32 mouse cellular contexts compared by ENCODE assay signal in the genomic region with DNA sequence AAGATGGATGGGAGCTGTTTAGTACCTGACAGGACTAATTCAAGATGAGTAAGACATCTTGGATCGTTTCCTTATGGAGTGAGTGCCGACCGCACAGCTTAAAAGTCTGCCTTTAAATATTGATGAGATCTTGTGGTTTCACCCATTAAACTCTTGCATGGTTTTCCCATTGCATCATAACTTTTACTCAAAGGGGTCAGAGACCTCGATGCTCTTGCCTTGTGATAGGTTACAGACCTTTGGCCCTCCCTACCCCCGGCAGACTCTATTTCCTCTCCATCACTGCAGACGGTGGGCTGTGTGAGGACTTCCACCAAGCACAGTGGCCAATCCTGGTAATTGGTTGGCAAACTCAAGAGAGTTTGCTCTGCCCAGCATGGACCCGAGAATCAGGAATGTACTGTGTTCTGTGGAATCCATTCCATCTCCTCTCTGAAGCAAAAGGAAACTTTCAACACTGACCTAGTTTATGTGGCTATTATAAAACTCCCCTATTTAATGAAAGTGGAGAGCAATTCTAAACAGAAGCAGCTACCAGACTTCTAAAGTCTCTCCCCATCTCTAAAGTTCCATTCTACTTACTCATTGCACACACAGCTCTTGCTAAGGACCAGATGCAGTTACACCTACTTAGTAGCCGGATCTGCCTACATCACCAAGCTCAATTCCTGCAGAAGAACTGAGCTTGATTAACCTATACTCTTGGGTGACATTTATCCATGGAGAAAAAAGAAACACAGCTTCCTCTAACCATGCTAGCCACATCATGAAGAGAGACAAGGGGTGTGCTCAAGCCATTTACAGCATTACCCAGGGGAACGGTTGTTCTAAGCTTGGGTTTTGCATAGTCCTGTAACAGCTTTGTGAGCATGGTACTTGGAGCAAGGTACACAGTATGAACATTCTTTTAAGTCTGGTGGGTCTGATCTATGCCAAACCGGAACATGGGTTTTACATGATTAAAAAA. TPM values are rescaled to one million over a fixed set of nuclear protein-coding genes. Genes with fewer than 3 reads are reported as not detected.
DNase-seq lines count a peak whose midpoint lies in the region; ATAC-seq and TF ChIP-seq lines count a peak whose summit lies in the region.
"Had no signal": no experiment of that assay in that cellular context is flagged by ENCODE, and none has a peak within 500 bp of the region (broad histone marks: within the 10 kb centered on the region; RNA-seq: fewer than 3 reads in every experiment).

No protein-coding gene starts in this region.

- DNase-seq in liver, postnatal 0 days = no peak
- DNase-seq in liver, embryonic 11.5 days (ENCODE audit: low spot score) = no peak
- peak; percentile 50 to 51 for DNase-seq in B cell, adult 2 months
- peak; percentile 91 for DNase-seq in Muller cell, postnatal 12 days (ENCODE audit: inconsistent ontology term)
- DNase-seq in splenic B cell, adult 2 months (ENCODE audit: low read depth, low spot score) = peak; percentile 76
- DNase-seq in kidney, postnatal 10 days = no peak
- DNase-seq: adrenal gland, postnatal 10 days; cerebellum, adult 8-10 months; cerebellum, postnatal 25 days; gastrocnemius, postnatal 25 days; heart, adult 18-20 months; heart, postnatal 36 days; kidney, adult 9 months; kidney, postnatal 14 days; lung, postnatal 36 days; right cerebral cortex, postnatal 4 days; thymus, adult 18-20 months; thymus, postnatal 25 days had no signal

- H3K4me1 ChIP-seq in liver, postnatal 0 days (ENCODE audit: insufficient read depth) = peaks cover 8% of the 10 kb centered on the region; the same call in 1 of the 2 replicates
- no peaks in the 10 kb centered on the region for H3K4me1 ChIP-seq in liver, embryonic 11.5 days (replicated peaks; ENCODE audit: control insufficient read depth, insufficient read depth, low read length)
- H3K4me1 ChIP-seq: embryonic facial prominence, embryonic 12.5 days; forebrain, embryonic 10.5 days; forebrain, embryonic 15.5 days; hindbrain, embryonic 13.5 days; neural tube, embryonic 12.5 days had no signal

- no peaks in the 10 kb centered on the region for H3K36me3 ChIP-seq in liver, postnatal 0 days (replicated peaks; ENCODE audit: insufficient read depth, low read length)
- no peaks in the 10 kb centered on the region for H3K36me3 ChIP-seq in liver, embryonic 11.5 days (ENCODE audit: control insufficient read depth, insufficient read depth, low read length)
- no peaks in the 10 kb centered on the region for H3K36me3 ChIP-seq in splenic B cell, adult 2 months (ENCODE audit: control insufficient read depth, insufficient read depth, low read length, poor library complexity, severe bottlenecking)
- H3K36me3 ChIP-seq: embryonic facial prominence, embryonic 12.5 days; forebrain, embryonic 10.5 days; forebrain, embryonic 15.5 days; hindbrain, embryonic 13.5 days; limb, embryonic 13.5 days; liver, embryonic 15.5 days; neural tube, embryonic 12.5 days had no signal

- H3K9me3 ChIP-seq in liver, postnatal 0 days (ENCODE audit: low read length) = no peaks in the 10 kb centered on the region
- H3K9me3 ChIP-seq in liver, embryonic 11.5 days (ENCODE audit: control insufficient read depth, low read length) = no peaks in the 10 kb centered on the region
- H3K9me3 ChIP-seq: embryonic facial prominence, embryonic 12.5 days; forebrain, embryonic 10.5 days; forebrain, embryonic 15.5 days; hindbrain, embryonic 13.5 days; limb, embryonic 13.5 days; liver, embryonic 15.5 days; neural tube, embryonic 12.5 days had no signal

- no peaks in the 10 kb centered on the region for H3K27me3 ChIP-seq in liver, postnatal 0 days (ENCODE audit: insufficient read depth, low read length)
- H3K27me3 ChIP-seq in liver, embryonic 11.5 days (replicated peaks; ENCODE audit: control insufficient read depth, insufficient read depth, low read length) = no peaks in the 10 kb centered on the region
- H3K27me3 ChIP-seq in splenic B cell, adult 2 months (ENCODE audit: control insufficient read depth, insufficient read depth, low read length, poor library complexity, severe bottlenecking) = no peaks in the 10 kb centered on the region
- H3K27me3 ChIP-seq: embryonic facial prominence, embryonic 12.5 days; forebrain, embryonic 15.5 days; hindbrain, embryonic 13.5 days; limb, embryonic 13.5 days; liver, embryonic 15.5 days; neural tube, embryonic 12.5 days had no signal

- TF ChIP-seq EP300 in liver, postnatal 0 days (IDR thresholded peaks at IDR 0.05; ENCODE audit: low read depth) = peak; percentile 63

- H3K4me2 ChIP-seq in liver, postnatal 0 days (ENCODE audit: low read depth, low read length) = no peak overlapping the region
- no peak overlapping the region for H3K4me2 ChIP-seq in liver, embryonic 11.5 days
- H3K4me2 ChIP-seq: embryonic facial prominence, embryonic 12.5 days; forebrain, embryonic 15.5 days; heart, embryonic 11.5 days; hindbrain, embryonic 13.5 days; limb, embryonic 13.5 days; liver, embryonic 15.5 days; midbrain, embryonic 11.5 days; neural tube, embryonic 12.5 days had no signal

- H3K4me3 ChIP-seq in liver, postnatal 0 days (ENCODE audit: low read depth, low read length) = no peak overlapping the region
- H3K4me3 ChIP-seq in liver, embryonic 11.5 days (ENCODE audit: low read depth, low read length) = no peak overlapping the region
- H3K4me3 ChIP-seq: embryonic facial prominence, embryonic 12.5 days; forebrain, embryonic 10.5 days; forebrain, embryonic 15.5 days; hindbrain, embryonic 13.5 days; limb, embryonic 13.5 days; liver, embryonic 15.5 days; neural tube, embryonic 12.5 days had no signal

- no peak for TF ChIP-seq CTCF in liver, postnatal 0 days (IDR thresholded peaks at IDR 0.05; ENCODE audit: low read depth)

- 55% methylated on average over 10 of the region's 10 CpGs for WGBS in liver, postnatal 0 days (ENCODE audit: insufficient replicate concordance)
- 76% methylated on average over 10 of the region's 10 CpGs for WGBS in liver, embryonic 11.5 days

- peak overlapping the region; percentile 61 for H3K27ac ChIP-seq in liver, postnatal 0 days (ENCODE audit: low read depth)
- no peak overlapping the region for H3K27ac ChIP-seq in liver, embryonic 11.5 days (ENCODE audit: low read depth, low read length)
- H3K27ac ChIP-seq: embryonic facial prominence, embryonic 12.5 days; forebrain, embryonic 10.5 days; forebrain, embryonic 15.5 days; hindbrain, embryonic 13.5 days; limb, embryonic 13.5 days; liver, embryonic 15.5 days; neural tube, embryonic 12.5 days; stomach, postnatal 0 days had no signal

- ATAC-seq in liver, postnatal 0 days = peak; percentile 89
- ATAC-seq in liver, embryonic 11.5 days (replicated peaks; ENCODE audit: low FRiP score) = no peak
- no peak for ATAC-seq in granulocyte monocyte progenitor cell, adult 5-6 weeks (replicated peaks; ENCODE audit: poor library complexity, severe bottlenecking)
- ATAC-seq: CD4-positive, CD25-positive, alpha-beta regulatory T cell, adult 4 months; forebrain, embryonic 15.5 days; intestine, postnatal 0 days; midbrain, embryonic 16.5 days had no signal

- no peak overlapping the region for H3K9ac ChIP-seq in liver, postnatal 0 days (replicated peaks)
- H3K9ac ChIP-seq in liver, embryonic 11.5 days (ENCODE audit: low read depth, low read length) = no peak overlapping the region
- H3K9ac ChIP-seq: embryonic facial prominence, embryonic 12.5 days; forebrain, embryonic 15.5 days; hindbrain, embryonic 13.5 days; limb, embryonic 13.5 days; liver, embryonic 15.5 days; neural tube, embryonic 12.5 days had no signal

RNA-seq across cellular contexts. Expression of gene Myo1e, which starts 25.2 kb away (rescaled TPM):
- 5.4 and 7.4 TPM in 2 replicates for polyA plus RNA-seq in liver, postnatal 0 days (2015; fragmentation: Nextera tagmentation; extraction: Ambion mirVana)
- polyA plus RNA-seq in liver, embryonic 11.5 days (2014; fragmentation: Nextera tagmentation; extraction: Ambion mirVana) = 5.9 and 6.1 TPM in 2 replicates
- 0.94 TPM in 1 of 2 replicates, not detected in the other for total RNA-seq in granulocyte monocyte progenitor cell, adult 5-6 weeks (2014; fragmentation: Nextera tagmentation)
- 0.17 and 0.21 TPM in 2 replicates for total RNA-seq in granulocyte monocyte progenitor cell, adult 5-6 weeks (2017)

Comparison
In these comparisons a context has a peak if more than half of its experiments do, and no peak if none do; other contexts are left out.
1. DNase-seq: peak in B cell, adult 2 months (2 of 2), Muller cell, postnatal 12 days (single experiment) and splenic B cell, adult 2 months (single experiment); none in liver, postnatal 0 days (single experiment), liver, embryonic 11.5 days (single experiment) and kidney, postnatal 10 days (single experiment).